Mouse (Mus musculus) heart, postnatal 4 days (tissue): ENCODE data around the gene Tmod2. TPM values are rescaled to one million over a fixed set of nuclear protein-coding genes. Genes with fewer than 3 reads are reported as not detected.
"Not testable (repeated sequence)": the region's sequence is repeated elsewhere in the genome, so short reads cannot be mapped to it uniquely, and the experiment has no call there.

Experiments used
- DNase-seq: peaks from one replicate; pipeline ENCODE4 v3.0.0; 2021
- total RNA-seq, 2 experiments: library from RNA; stranded (reverse); gene quantifications; 2 replicates each; pipeline ENCODE4 v1.2.3; 2021

The Tmod2 gene
- total RNA-seq, 2 experiments from 2014 or later = 4.6 to 5.6 TPM

GRCm38 (mm10) chr9:75549010-75549409 is 62.1 kb downstream of the Tmod2 start:
- DNase-seq = peak; percentile 37

DNA sequence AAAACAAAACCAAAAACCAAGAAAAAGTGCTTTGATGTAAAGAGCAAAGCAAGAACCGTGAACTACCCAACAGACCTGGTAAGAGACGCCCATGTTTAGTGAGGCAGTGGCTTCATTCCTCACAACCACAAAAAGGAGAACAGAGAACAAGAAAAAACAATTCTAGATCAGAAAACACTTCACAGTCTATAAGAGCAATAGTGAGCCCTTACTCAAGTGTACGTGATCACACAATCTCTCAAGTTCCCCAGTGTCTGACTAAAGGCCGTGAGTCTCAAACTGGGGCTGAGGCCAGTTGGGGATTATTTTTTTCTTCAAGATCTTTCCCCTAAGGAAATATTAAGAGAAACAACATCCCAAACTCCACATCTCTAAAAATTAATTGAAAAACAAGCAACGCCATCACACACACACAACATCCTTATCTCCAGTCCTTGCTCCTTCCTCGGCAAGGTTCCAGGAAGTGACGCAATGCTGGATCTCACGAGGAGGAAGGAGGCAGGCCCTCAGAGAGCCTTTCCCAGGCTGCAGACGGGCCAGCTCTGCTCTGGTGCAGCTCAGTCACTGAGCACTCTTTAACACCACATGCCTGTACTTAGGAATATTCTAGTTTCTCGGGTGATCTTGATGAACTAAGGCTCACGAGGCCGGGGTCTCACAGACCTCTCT is 64.1 kb downstream of the Tmod2 start:
- DNase-seq = peak; percentile 95

- no peak for DNase-seq
These were observed 65.6 kb downstream of the Tmod2 start for GRCm38 (mm10) chr9:75545514-75545913.

- peak; percentile 15 for DNase-seq
These were observed 69.6 kb downstream of the Tmod2 start for GRCm38 (mm10) chr9:75541497-75541896.

DNA sequence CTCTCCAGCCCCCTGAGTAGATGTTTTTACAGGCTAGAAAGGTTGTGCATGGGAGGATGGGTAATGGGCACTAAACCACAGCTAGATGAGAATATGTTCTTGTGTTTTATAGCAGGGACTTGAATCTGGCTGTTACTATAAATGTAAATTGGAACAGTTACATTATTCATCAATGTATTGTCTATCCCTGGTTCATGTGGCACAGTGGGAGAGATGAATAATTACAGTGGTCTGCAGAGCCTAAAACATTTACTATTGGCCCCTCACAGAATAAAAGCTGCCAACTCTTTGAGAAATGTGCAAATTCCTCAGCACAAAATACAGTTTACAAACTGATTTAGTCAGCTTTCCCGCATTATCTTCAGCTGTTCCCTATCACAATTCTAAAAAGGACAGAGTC is 74.7 kb downstream of the Tmod2 start:
- DNase-seq = no peak

- DNase-seq = no peak
These were observed 76.6 kb downstream of the Tmod2 start for GRCm38 (mm10) chr9:75534431-75534962.

DNA sequence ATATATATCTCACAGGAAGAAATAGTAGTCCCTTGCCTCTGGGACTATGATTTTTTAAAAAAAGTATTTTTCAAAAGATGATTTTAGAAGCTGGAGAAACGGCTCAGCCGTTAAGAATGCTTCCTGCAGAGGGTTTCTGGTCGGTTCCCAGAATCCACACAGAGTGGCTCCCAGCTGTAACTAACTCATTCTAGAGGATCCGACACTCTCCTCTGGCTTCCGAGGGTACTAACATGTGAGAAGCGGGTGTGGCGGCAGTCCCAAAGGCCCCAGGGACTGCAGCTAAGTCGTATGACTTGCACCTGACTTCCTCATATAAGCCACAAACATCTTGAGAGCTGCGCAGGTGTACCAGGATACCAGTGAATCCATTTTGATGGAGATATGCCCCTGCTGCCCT is 78.1 kb downstream of the Tmod2 start:
- not testable (repeated sequence) for DNase-seq

GRCm38 (mm10) chr9:75532461-75532860 is 78.7 kb downstream of the Tmod2 start:
- no peak for DNase-seq

GRCm38 (mm10) chr9:75529358-75529757 is 81.8 kb downstream of the Tmod2 start:
- DNase-seq = no peak

DNA sequence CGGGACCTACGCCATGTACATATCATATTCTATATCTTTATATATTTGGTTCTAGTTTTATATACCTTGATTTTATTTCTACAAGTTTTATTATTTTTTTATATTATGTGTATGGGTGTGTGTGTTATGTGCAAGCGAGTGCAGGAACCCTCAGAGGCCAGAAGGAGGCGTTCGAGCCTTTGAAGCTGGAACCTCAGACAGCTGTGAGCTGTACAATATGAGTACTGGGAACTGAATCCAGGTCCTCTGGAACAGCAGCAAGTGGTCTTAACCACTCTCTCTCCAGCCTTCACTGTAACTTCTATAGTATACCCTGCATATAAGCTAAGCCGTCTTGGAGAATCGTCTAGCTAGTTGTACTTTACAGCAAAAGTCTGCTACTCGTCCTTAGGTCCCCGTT is 83.0 kb downstream of the Tmod2 start:
- DNase-seq = no peak

- DNase-seq = peak; percentile 69
These were observed 83.6 kb downstream of the Tmod2 start for GRCm38 (mm10) chr9:75527368-75528059.

DNA sequence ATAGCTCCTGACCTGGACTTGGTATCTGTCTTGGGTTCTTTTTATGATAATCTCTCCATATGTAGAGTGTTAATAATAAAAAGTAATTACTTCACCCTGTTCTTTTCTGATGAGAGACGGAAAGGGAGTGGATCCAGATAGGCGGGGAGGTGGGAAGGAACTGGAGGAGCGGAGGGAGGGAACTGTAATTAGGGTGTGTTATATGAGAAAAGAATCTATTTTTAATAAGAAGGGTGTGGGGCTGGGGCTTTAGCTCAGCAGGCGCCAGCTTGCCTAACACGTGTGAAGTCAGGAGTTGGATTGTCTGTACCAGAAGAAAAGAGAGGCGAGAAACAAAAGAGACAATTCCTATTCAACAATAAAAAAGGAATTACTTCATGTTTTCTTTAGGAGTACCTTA is 87.5 kb downstream of the Tmod2 start:
- DNase-seq = peak; percentile 46

DNA sequence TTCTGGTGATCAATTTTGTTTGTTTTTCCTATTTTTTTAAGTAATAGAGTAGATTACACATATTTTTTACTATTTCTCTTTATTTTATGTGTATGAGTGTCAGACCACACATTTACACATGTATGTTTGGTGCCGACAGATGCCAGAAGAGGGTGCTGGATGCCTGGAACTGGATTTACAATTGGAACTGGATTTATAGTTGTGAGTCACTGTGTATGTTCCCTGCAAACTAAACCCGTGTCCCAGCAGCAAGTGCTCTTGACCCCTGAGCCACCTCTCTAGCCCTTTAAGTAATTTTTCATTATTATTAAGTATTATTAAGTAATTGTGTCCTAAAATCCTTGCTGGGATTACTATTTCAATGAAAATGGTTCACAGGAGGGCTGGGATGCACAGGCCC is 88.9 kb downstream of the Tmod2 start:
- DNase-seq = no peak

DNA sequence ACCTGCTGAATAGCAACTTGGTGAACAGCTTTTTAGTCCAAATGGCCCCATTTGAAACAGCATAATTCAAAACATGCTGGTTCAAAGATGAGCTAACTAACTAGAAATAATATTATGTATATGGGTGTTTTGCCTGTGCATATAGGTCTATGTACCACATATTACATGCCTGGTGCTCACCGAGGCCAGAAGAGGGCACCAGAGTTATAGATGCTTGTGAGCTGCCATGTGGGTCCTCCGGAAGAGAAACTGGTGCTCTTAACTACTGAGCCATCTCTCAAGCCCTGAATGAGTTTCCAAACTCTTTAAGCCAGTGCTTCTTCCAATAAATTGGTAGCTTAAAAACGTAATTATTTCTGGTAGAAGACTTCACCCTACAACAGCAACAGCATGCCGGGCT is 89.3 kb downstream of the Tmod2 start:
- DNase-seq = peak; percentile 65

- no peak for DNase-seq
These were observed 90.2 kb downstream of the Tmod2 start for GRCm38 (mm10) chr9:75520940-75521339.

DNA sequence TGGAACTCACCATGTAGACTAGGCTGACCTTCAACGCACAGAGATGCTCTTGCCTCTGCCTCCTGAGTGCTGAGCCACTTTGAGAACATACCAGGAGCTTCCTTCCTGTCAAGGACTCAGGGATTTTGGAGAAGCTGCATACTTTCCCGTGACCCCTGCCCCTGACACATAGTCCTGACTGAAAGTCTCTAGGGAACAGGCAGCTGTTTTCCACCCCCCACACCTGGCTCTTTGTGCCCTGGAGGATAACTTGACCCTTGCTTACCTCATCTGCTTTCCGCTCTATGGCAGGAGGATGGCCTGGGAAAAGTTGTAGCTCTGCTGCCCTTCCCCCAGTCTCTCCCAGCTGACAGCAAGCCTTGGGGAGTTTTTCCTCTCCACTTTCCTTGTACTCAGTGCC is 93.4 kb downstream of the Tmod2 start:
- DNase-seq = no peak

Other genes starting within 250 kb of the Tmod2 start
- gene Mapk6, start 201.3 kb downstream of the Tmod2 start, total RNA-seq = 10 to 100 TPM; 59.7 to 60.7 TPM
- 10 to 100 TPM; 23.1 to 25.4 TPM for gene Leo1, start 169.8 kb downstream of the Tmod2 start, total RNA-seq
- 100 to 1,000 TPM; 111 to 112 TPM for gene Tmod3, start 51.7 kb downstream of the Tmod2 start, total RNA-seq
- gene Lysmd2, start 14.4 kb upstream of the Tmod2 start, total RNA-seq = 10 to 100 TPM; 12.8 to 13.2 TPM
- gene Scg3, start 72.7 kb upstream of the Tmod2 start, total RNA-seq = under 1 TPM; 0.52 to 0.64 TPM
- 1 to 10 TPM; 3.2 TPM for gene Bmp5, start 164.0 kb upstream of the Tmod2 start, total RNA-seq